Mouse (Mus musculus) embryo, embryonic 9.5 days (tissue): ENCODE results near the gene Mrtfb.

Source experiments
- DNase-seq: peaks from one replicate; pipeline ENCODE4 v3.0.0-alpha.2; 2017; ENCODE audit errors: extremely low spot score

Gene Mrtfb

GRCm38 (mm10) chr16:13401591-13401990 is 145.3 kb downstream of the Mrtfb start:
- no peak for DNase-seq

- no peak for DNase-seq
Observed at GRCm38 (mm10) chr16:13404656-13405055, 148.4 kb downstream of the Mrtfb start.

GRCm38 (mm10) chr16:13405403-13405802 is 149.1 kb downstream of the Mrtfb start:
- no peak for DNase-seq

- peak; percentile 35 for DNase-seq
Observed at GRCm38 (mm10) chr16:13409530-13410163, 153.4 kb downstream of the Mrtfb start.

- no peak for DNase-seq
Observed at GRCm38 (mm10) chr16:13410760-13411159, 154.5 kb downstream of the Mrtfb start.

GRCm38 (mm10) chr16:13411531-13411930 is 155.2 kb downstream of the Mrtfb start:
- DNase-seq = no peak

GRCm38 (mm10) chr16:13414566-13414965 is 158.3 kb downstream of the Mrtfb start:
- no peak for DNase-seq

- no peak for DNase-seq
Observed at GRCm38 (mm10) chr16:13414972-13415371, 158.7 kb downstream of the Mrtfb start.

GRCm38 (mm10) chr16:13415465-13415864 is 159.2 kb downstream of the Mrtfb start:
- no peak for DNase-seq

GRCm38 (mm10) chr16:13416465-13416864 is 160.2 kb downstream of the Mrtfb start:
- no peak for DNase-seq

GRCm38 (mm10) chr16:13417904-13418303 is 161.6 kb downstream of the Mrtfb start:
- no peak for DNase-seq

- DNase-seq = no peak
Observed at GRCm38 (mm10) chr16:13419752-13420151, 163.5 kb downstream of the Mrtfb start.

- DNase-seq = no peak
Observed at GRCm38 (mm10) chr16:13422522-13422921, 166.2 kb downstream of the Mrtfb start.

GRCm38 (mm10) chr16:13423587-13424355 is 167.5 kb downstream of the Mrtfb start:
- no peak for DNase-seq

- no peak for DNase-seq
Observed at GRCm38 (mm10) chr16:13425804-13426203, 169.5 kb downstream of the Mrtfb start.

- DNase-seq = no peak
Observed at GRCm38 (mm10) chr16:13426831-13427589, 170.7 kb downstream of the Mrtfb start.

GRCm38 (mm10) chr16:13428077-13428476 is 171.8 kb downstream of the Mrtfb start:
- DNase-seq = no peak

- DNase-seq = no peak
Observed at GRCm38 (mm10) chr16:13428806-13429205, 172.5 kb downstream of the Mrtfb start.

GRCm38 (mm10) chr16:13429921-13430606 is 173.8 kb downstream of the Mrtfb start:
- DNase-seq = no peak

- no peak for DNase-seq
Observed at GRCm38 (mm10) chr16:13430940-13431339, 174.7 kb downstream of the Mrtfb start.

- DNase-seq = no peak
Observed at GRCm38 (mm10) chr16:13435627-13436026, 179.3 kb downstream of the Mrtfb start.
